Mouse (Mus musculus) megakaryocyte, embryonic 14.5 days (primary cell): ENCODE results near the gene Map1lc3a.

ENCODE experiments used
- FLI1 ChIP-seq: IDR thresholded peaks from 2 replicates; pipeline ENCODE4 v1.6.1; 2012; ENCODE audit warnings: low read length, inconsistent platforms, mixed read lengths
- GATA1 ChIP-seq: IDR thresholded peaks from 3 replicates; pipeline ENCODE4 v1.6.1; 2012; ENCODE audit warnings: mixed read lengths, low read length, inconsistent platforms, borderline replicate concordance

DNA sequence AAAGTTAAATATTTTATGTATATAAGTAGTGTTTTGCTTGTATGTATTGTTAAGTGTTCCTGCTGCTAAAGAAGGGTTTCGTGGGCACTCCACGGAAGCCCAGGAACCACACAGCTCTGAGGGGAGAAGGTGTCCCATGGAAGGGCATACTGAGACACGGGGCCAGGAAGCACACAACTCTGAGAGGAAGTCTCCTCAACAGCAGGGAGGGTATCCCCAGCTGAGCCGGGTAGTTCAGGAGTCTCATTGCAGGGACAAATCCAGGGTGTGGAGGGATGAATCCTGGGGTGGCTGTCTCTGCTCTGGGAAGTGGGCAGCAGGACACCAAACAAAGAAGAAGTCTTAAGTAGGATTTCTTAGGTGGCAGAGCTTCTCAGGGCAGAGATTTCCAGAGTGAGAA lies 38.8 kb upstream of the Map1lc3a start:
- TF ChIP-seq GATA1 (no peak), FLI1 (no peak)
